Mouse (Mus musculus) midbrain, embryonic 16.5 days (tissue): ENCODE data around the gene Lrch1. TPM values are rescaled to one million over a fixed set of nuclear protein-coding genes. Genes with fewer than 3 reads are reported as not detected.

Experiments used
- ATAC-seq: fragments of 200-750 bp; cut with Nextera tagmentation; 2 replicates; pipeline ENCODE4 v1.8.0; 2017; ENCODE audit warnings: moderate TSS enrichment
- H3K27ac ChIP-seq: fragments of 300-500 bp; sonication (generic); 2 replicates; pipeline ENCODE4 v1.5.1; 2014; ENCODE audit warnings: mild to moderate bottlenecking, low read length, mixed read lengths
- H3K27me3 ChIP-seq: fragments of 300-500 bp; sonication (generic); 2 replicates; pipeline ENCODE4 v1.6.1; 2014; ENCODE audit warnings: low read depth, low read length, mixed read lengths; ENCODE audit not compliant: control insufficient read depth, insufficient read depth
- H3K36me3 ChIP-seq: fragments of 300-500 bp; sonication (generic); 2 replicates; pipeline ENCODE4 v1.6.1; 2014; ENCODE audit warnings: mild to moderate bottlenecking, low read length, moderate library complexity, mixed read lengths; ENCODE audit not compliant: control insufficient read depth, insufficient read depth
- H3K4me1 ChIP-seq: fragments of 300-500 bp; sonication (generic); 2 replicates; pipeline ENCODE4 v1.6.1; 2014; ENCODE audit warnings: mild to moderate bottlenecking, low read length, mixed read lengths; ENCODE audit not compliant: control insufficient read depth, insufficient read depth
- H3K4me2 ChIP-seq: fragments of 300-500 bp; sonication (generic); 2 replicates; pipeline ENCODE4 v1.6.1; 2014; ENCODE audit warnings: mild to moderate bottlenecking, low read length, mixed read lengths
- H3K4me3 ChIP-seq: fragments of 300-500 bp; sonication (generic); 2 replicates; pipeline ENCODE4 v1.5.1; 2014; ENCODE audit warnings: low read depth, mild to moderate bottlenecking, low read length, moderate library complexity, mixed read lengths
- H3K9ac ChIP-seq: fragments of 300-500 bp; sonication (generic); 2 replicates; pipeline ENCODE4 v1.6.1; 2014; ENCODE audit warnings: low read depth, low read length, mixed read lengths
- H3K9me3 ChIP-seq: fragments of 300-500 bp; sonication (generic); replicated peaks from 2 replicates; pipeline ENCODE4 v1.6.1; 2014; ENCODE audit warnings: mild to moderate bottlenecking, low read length, mixed read lengths; ENCODE audit not compliant: control insufficient read depth, poor library complexity, severe bottlenecking
- WGBS: fragments of 180-500 bp; shearing (Covaris S2); extraction: QIAGEN DNeasy Blood & Tissue Kit; methylation state at CpG from one replicate; pipeline ENCODE4 v1.1.7; 2014; 5-methylcytosine and 5-hydroxymethylcytosine counted together
- polyA plus RNA-seq: library from polyadenylated mRNA; unstranded; fragments of >200 nt; fragmentation: Nextera tagmentation; extraction: Ambion mirVana; gene quantifications from 2 replicates; pipeline ENCODE4 v1.2.1, GENCODE M21; 2015

Gene Lrch1
- polyA plus RNA-seq, 1 experiment from 2014 or later, result 19.9 TPM

GRCm38 (mm10) chr14:74882754-74883153 lies 64.9 kb downstream of the Lrch1 start:
- H3K27ac ChIP-seq, result no peak overlapping the region
- H3K36me3 ChIP-seq, result no peaks in the 10 kb centered on the region
- H3K4me3 ChIP-seq, result no peak overlapping the region
- no peak overlapping the region for H3K9ac ChIP-seq
- 83% methylated on average over 3 of the region's 3 CpGs for WGBS
- H3K27me3 ChIP-seq, result no peaks in the 10 kb centered on the region
- no peaks in the 10 kb centered on the region for H3K9me3 ChIP-seq
- H3K4me1 ChIP-seq, result peaks cover 17% of the 10 kb centered on the region
- H3K4me2 ChIP-seq, result no peak overlapping the region
- no peak for ATAC-seq

- Histone ChIP-seq H3K27me3 (no peaks in the 10 kb centered on the region), H3K9ac (no peak overlapping the region), H3K9me3 (no peaks in the 10 kb centered on the region), H3K4me2 (no peak overlapping the region), H3K4me3 (no peak overlapping the region), H3K4me1 (peaks cover 17% of the 10 kb centered on the region), H3K27ac (no peak overlapping the region), H3K36me3 (no peaks in the 10 kb centered on the region)
- ATAC-seq, result no peak
- 78% methylated on average over 10 of the region's 10 CpGs for WGBS
Measured at GRCm38 (mm10) chr14:74880868-74881267, 66.8 kb downstream of the Lrch1 start.

- no peak for ATAC-seq
- H3K27me3 ChIP-seq, result no peaks in the 10 kb centered on the region
- H3K4me1 ChIP-seq, result peaks cover 7% of the 10 kb centered on the region
- 61% methylated on average over 8 of the region's 10 CpGs for WGBS
- H3K27ac ChIP-seq, result no peak overlapping the region
- no peak overlapping the region for H3K4me3 ChIP-seq
- H3K9ac ChIP-seq, result no peak overlapping the region
- no peaks in the 10 kb centered on the region for H3K36me3 ChIP-seq
- no peak overlapping the region for H3K4me2 ChIP-seq
- H3K9me3 ChIP-seq, result no peaks in the 10 kb centered on the region
Measured at GRCm38 (mm10) chr14:74879480-74879879, 68.2 kb downstream of the Lrch1 start.

- H3K4me2 ChIP-seq, result no peak overlapping the region
- no peaks in the 10 kb centered on the region for H3K27me3 ChIP-seq
- H3K36me3 ChIP-seq, result no peaks in the 10 kb centered on the region
- H3K9ac ChIP-seq, result no peak overlapping the region
- no peak overlapping the region for H3K27ac ChIP-seq
- no peak overlapping the region for H3K4me3 ChIP-seq
- 0 out of 2 replicates have a peak, but pooled peaks cover 2% of the 10 kb centered on the region for H3K4me1 ChIP-seq
- ATAC-seq, result no peak
- 65% methylated on average over 5 of the region's 5 CpGs for WGBS
- no peaks in the 10 kb centered on the region for H3K9me3 ChIP-seq
Measured at GRCm38 (mm10) chr14:74877287-74877686, 70.4 kb downstream of the Lrch1 start.

GRCm38 (mm10) chr14:74871220-74871619 lies 76.5 kb downstream of the Lrch1 start:
- Histone ChIP-seq H3K4me3 (no peak overlapping the region), H3K4me1 (peaks cover 16% of the 10 kb centered on the region), H3K9ac (no peak overlapping the region), H3K9me3 (no peaks in the 10 kb centered on the region), H3K27ac (no peak overlapping the region), H3K27me3 (no peaks in the 10 kb centered on the region), H3K4me2 (no peak overlapping the region), H3K36me3 (no peaks in the 10 kb centered on the region)
- ATAC-seq, result no peak
- WGBS, result 71% methylated on average over 4 of the region's 4 CpGs

GRCm38 (mm10) chr14:74868902-74869230 lies 78.8 kb downstream of the Lrch1 start:
- no peaks in the 10 kb centered on the region for H3K9me3 ChIP-seq
- WGBS, result 88% methylated on average over 4 of the region's 4 CpGs
- H3K4me1 ChIP-seq, result peaks cover 20% of the 10 kb centered on the region
- ATAC-seq, result no peak
- H3K27ac ChIP-seq, result no peak overlapping the region
- H3K36me3 ChIP-seq, result no peaks in the 10 kb centered on the region
- no peak overlapping the region for H3K9ac ChIP-seq
- H3K4me3 ChIP-seq, result no peak overlapping the region
- H3K27me3 ChIP-seq, result no peaks in the 10 kb centered on the region
- no peak overlapping the region for H3K4me2 ChIP-seq

GRCm38 (mm10) chr14:74868188-74868901 lies 79.3 kb downstream of the Lrch1 start:
- no peak for ATAC-seq
- WGBS, result 94% methylated on average over 2 of the region's 2 CpGs
- no peaks in the 10 kb centered on the region for H3K36me3 ChIP-seq
- no peak overlapping the region for H3K9ac ChIP-seq
- no peaks in the 10 kb centered on the region for H3K27me3 ChIP-seq
- no peaks in the 10 kb centered on the region for H3K9me3 ChIP-seq
- no peak overlapping the region for H3K4me2 ChIP-seq
- H3K4me1 ChIP-seq, result peaks cover 20% of the 10 kb centered on the region
- H3K27ac ChIP-seq, result no peak overlapping the region
- H3K4me3 ChIP-seq, result no peak overlapping the region

GRCm38 (mm10) chr14:74867076-74868042 lies 80.3 kb downstream of the Lrch1 start:
- Histone ChIP-seq H3K9me3 (no peaks in the 10 kb centered on the region), H3K4me3 (no peak overlapping the region), H3K27ac (peak overlapping the region; percentile 24; the same call in 1 of the 2 replicates), H3K9ac (peak overlapping the region; percentile 13; the same call in 1 of the 2 replicates), H3K4me1 (peaks cover 23% of the 10 kb centered on the region), H3K4me2 (peak overlapping the region; percentile 28), H3K27me3 (no peaks in the 10 kb centered on the region), H3K36me3 (no peaks in the 10 kb centered on the region)
- no peak; the same call in 1 of the 2 replicates for ATAC-seq
- 20% methylated on average over 20 of the region's 20 CpGs for WGBS

GRCm38 (mm10) chr14:74865738-74866137 lies 81.9 kb downstream of the Lrch1 start:
- Histone ChIP-seq H3K9me3 (no peaks in the 10 kb centered on the region), H3K36me3 (no peaks in the 10 kb centered on the region), H3K27ac (no peak overlapping the region), H3K27me3 (no peaks in the 10 kb centered on the region), H3K4me3 (no peak overlapping the region), H3K9ac (no peak overlapping the region), H3K4me1 (peaks cover 23% of the 10 kb centered on the region), H3K4me2 (no peak overlapping the region)
- 65% methylated on average over 3 of the region's 3 CpGs for WGBS
- ATAC-seq, result no peak
